ENCODE assay signal across 7 mouse cellular contexts in genomic region chr11:119428649-119429136, GRCm38 (mm10). TPM values are rescaled to one million over a fixed set of nuclear protein-coding genes. Genes with fewer than 3 reads are reported as not detected.
DNase-seq lines count a peak whose midpoint lies in the region; ATAC-seq lines count a peak whose summit lies in the region.

No protein-coding gene starts in this region.

- peak; percentile 24 for DNase-seq in MN1 (ENCODE audit: low spot score)
- DNase-seq in c-Kit-positive CD71-negative TER-119-negative erythroid progenitor cells, embryonic 14.5 days (ENCODE audit: low read depth), result peak; percentile 41
- DNase-seq in gastrocnemius, postnatal 14 days, result peak; percentile 37
- peak; percentile 59 to 68 for DNase-seq in lung, adult 18-20 months
- no peak for DNase-seq in left cerebral cortex, adult 9 months (ENCODE audit: low spot score in 2 of 2)

- WGBS in intestine, embryonic 16.5 days, result under 1% methylated on average over 26 of the region's 35 CpGs
- WGBS in neural tube, embryonic 14.5 days, result 1% methylated on average over 16 of the region's 35 CpGs

- no peak overlapping the region for H3K4me3 ChIP-seq in intestine, embryonic 16.5 days (ENCODE audit: low read length)
- peak overlapping the region; percentile 22 for H3K4me3 ChIP-seq in neural tube, embryonic 14.5 days (ENCODE audit: low read depth, low read length)

- H3K9me3 ChIP-seq in intestine, embryonic 16.5 days (ENCODE audit: control insufficient read depth, low read length), result no peaks in the 10 kb centered on the region
- H3K9me3 ChIP-seq in neural tube, embryonic 14.5 days (ENCODE audit: control insufficient read depth, low read length), result no peaks in the 10 kb centered on the region

- intact Hi-C loops in gastrocnemius, postnatal 14 days (cut with DNase I; ENCODE audit: low total_unique reads), result no loop called here

- H3K9ac ChIP-seq in intestine, embryonic 16.5 days (ENCODE audit: low read depth, low read length), result no peak overlapping the region
- 0 out of 2 replicates have a peak overlapping the region, but pooled peaks have one; percentile 16 for H3K9ac ChIP-seq in neural tube, embryonic 14.5 days (replicated peaks; ENCODE audit: low read depth, low read length)

- no peak overlapping the region for H3K27ac ChIP-seq in intestine, embryonic 16.5 days (ENCODE audit: low read length)
- no peak overlapping the region for H3K27ac ChIP-seq in neural tube, embryonic 14.5 days (ENCODE audit: low read depth, low read length)

- peaks cover 7% of the 10 kb centered on the region for H3K4me1 ChIP-seq in intestine, embryonic 16.5 days (ENCODE audit: control insufficient read depth, insufficient read depth, low read length)
- 0 out of 2 replicates have a peak, but pooled peaks cover 7% of the 10 kb centered on the region for H3K4me1 ChIP-seq in neural tube, embryonic 14.5 days (ENCODE audit: control insufficient read depth, insufficient read depth, low read length)

- H3K4me2 ChIP-seq in intestine, embryonic 16.5 days (ENCODE audit: low read depth, low read length), result peak overlapping the region; percentile 39
- peak overlapping the region; percentile 53 for H3K4me2 ChIP-seq in neural tube, embryonic 14.5 days (ENCODE audit: low read depth, low read length)

- ATAC-seq in intestine, embryonic 16.5 days, result peak; percentile 92
- peak; percentile 65; the same call in 1 of the 2 replicates for ATAC-seq in neural tube, embryonic 14.5 days (ENCODE audit: low read depth)

- H3K36me3 ChIP-seq in intestine, embryonic 16.5 days (ENCODE audit: control insufficient read depth, insufficient read depth, low read length), result peaks cover 5% of the 10 kb centered on the region; the same call in 1 of the 2 replicates
- no peaks in the 10 kb centered on the region for H3K36me3 ChIP-seq in neural tube, embryonic 14.5 days (ENCODE audit: control insufficient read depth, insufficient read depth, low read length)

- no peaks in the 10 kb centered on the region for H3K27me3 ChIP-seq in intestine, embryonic 16.5 days (replicated peaks; ENCODE audit: control insufficient read depth, insufficient read depth, low read length)
- no peaks in the 10 kb centered on the region for H3K27me3 ChIP-seq in neural tube, embryonic 14.5 days (ENCODE audit: control insufficient read depth, insufficient read depth, low read length)

RNA-seq across cellular contexts. Expression of gene Rnf213, which starts 35.8 kb away (rescaled TPM):
- 1 to 10 TPM; 5.4 to 7.4 TPM for total RNA-seq in gastrocnemius, postnatal 14 days (2021)
- 7.0 and 7.5 TPM in 2 replicates for polyA plus RNA-seq in intestine, embryonic 16.5 days (2015; fragmentation: Nextera tagmentation; extraction: Ambion mirVana)
- 0.72 and 1.7 TPM in 2 replicates for polyA plus RNA-seq in neural tube, embryonic 14.5 days (2014; fragmentation: Nextera tagmentation; extraction: Ambion mirVana)

Comparison
In these comparisons a context has a peak if more than half of its experiments do, and no peak if none do; other contexts are left out.
1. DNase-seq: peak in MN1 (single experiment), c-Kit-positive CD71-negative TER-119-negative erythroid progenitor cells, embryonic 14.5 days (single experiment), gastrocnemius, postnatal 14 days (single experiment) and lung, adult 18-20 months (2 of 2); none in left cerebral cortex, adult 9 months (0 of 2).